Mouse (Mus musculus) ovary, postnatal 10 days (tissue): ENCODE measurements around the gene Ssbp3.
A peak's percentile ranks its signal among the peaks of the same experiment; 100 is the strongest.

Source experiments
- DNase-seq: peaks from one replicate; pipeline ENCODE4 v3.0.0; 2022; ENCODE audit warnings: low spot score

The Ssbp3 gene

DNA sequence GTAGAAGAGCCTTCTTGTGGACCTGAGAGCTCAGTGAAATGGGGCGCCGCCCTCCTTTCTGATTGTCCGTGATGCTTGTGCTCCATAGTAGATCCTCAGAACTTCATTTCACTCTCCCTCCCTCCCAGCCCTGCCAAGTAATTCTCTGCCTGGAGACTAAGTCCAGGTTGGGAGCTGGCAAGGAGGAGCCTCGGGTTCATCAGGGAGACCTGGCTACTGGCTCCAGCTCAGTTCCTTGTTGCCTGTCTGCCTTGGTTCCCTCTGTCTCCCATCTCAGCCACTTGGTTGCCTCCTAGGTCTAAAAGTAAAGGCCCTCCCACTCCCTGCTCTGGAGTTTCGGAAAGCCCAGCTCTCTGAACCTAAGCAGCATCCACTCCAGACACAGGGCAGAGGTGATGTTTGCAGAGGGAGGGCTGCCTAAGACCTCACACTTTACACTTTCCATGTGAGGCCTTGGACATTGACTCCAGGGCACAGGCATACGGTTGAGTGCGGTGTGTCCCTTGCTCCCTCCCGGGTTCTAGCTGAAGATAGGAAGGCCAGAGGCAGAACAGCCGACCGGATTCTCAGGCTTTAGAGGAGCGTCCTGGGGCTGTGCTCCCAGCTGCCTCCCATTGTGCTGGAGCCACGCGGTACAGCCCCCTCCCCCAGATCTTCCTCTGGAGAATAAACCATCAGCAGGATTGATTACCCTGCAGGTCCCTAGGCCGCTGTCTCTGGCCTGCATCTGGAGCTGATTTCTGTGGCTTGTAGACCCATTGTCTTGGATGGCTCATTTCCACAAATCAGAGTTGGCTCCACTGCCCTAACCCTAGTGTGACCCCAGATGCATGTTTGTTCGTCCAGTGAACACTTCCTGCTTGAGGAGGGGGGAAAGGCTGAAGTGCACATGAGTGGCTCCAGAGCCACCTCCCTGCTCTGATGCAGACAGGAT is 75.7 kb downstream of the Ssbp3 start:
- DNase-seq, result no peak

DNA sequence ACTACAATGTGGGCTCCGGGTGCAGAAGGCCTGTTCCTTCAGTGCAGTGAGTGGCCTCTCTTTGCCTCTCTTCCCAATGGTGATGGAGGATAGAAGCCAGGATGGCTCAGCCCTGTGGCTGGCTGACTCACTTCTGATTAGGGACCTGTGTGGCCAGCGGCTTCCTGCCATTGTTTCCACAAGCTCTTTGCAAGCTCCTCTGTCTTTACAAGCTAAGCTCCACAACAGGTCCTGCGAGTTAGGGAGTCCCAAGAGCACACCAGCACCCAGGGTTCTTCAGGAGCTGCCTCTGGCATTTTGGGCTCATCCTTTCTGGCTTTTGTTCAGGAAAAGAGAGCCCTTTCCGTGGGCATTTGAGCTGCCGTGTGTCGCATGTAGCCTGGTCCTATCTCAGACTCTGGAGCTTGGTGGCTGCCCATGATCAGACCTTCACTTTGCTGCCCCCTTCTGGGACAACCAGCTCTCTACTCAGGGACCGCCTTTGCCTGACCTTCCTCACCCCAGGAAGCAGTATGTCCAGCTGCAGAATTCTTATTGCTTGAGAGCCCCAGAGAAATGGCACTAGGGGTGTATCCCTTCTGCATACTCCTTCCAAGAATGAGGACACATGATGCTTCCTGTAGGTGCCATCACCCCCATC is 77.3 kb downstream of the Ssbp3 start:
- peak; percentile 41 for DNase-seq

DNA sequence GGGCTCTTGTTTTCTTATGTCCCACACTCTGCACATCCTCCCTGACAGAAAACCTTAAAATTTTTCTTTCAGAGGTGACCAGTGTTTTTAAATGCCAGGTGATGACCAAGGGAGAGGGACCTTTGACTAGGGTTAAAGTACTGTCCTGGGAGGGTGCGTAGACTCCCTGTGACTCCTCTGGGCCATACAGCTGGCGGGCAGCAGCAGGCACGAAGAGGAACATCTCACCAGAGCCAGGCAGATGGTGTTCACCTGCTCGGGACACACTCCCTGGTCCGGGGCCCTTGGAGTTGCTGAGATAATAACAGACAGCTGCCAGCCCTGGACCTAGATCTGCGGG is 78.4 kb downstream of the Ssbp3 start:
- DNase-seq, result no peak

DNA sequence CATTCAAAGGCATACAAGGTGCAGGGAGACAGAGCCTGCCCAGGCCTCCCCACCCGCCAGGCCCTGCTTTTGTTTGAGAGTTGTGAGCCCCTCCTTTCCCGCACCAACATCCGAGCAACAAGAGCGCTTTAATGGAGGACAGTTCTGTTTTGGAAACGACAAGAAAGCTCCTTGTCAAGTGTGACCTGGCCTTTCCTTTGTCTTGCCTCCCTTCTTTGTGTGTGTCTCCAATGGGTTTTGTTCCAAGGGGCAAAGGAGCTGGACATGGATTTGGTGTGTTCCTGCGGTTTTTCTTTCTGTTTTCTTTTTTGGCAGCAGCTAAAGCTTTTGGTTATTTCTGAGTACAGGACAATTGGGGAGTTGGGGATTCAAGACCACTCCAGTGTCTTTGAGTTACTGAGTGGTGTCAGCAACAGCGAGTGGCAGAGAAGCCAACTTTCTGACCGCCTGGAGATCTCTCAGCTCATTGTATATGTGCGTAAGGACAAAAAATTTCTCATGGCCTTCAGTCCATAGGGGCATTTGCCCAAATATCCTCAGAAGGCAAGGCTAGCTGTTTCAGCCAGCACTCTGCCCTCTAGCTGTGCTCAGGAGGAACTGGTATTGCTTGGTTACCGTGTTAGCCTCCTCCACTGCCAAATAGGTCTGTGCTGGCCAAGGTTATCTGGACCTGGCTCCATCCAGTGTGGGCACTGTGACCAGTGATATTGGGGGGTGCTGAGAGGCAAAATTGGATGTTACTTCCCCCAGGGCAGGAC is 78.9 kb downstream of the Ssbp3 start:
- no peak for DNase-seq

DNA sequence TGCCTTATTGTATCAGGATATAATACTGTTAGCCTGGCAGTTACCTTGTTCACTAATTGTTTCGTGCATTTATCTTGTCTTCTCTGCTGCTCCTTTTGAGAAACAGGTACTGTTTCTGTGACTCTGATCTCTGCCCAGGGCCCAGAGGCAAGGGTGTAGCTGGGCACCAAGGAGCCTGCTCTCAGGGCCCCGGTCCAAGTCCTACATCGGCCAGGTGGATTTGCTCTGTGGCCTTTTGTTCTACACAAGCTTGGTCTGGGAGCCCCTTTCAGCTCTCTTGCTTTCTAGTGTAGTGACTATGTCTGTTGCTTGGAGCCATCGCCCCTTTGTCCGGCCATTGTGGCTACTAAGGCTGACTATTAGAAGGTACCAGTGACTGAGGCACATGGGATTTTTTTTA is 82.6 kb downstream of the Ssbp3 start:
- no peak for DNase-seq

DNA sequence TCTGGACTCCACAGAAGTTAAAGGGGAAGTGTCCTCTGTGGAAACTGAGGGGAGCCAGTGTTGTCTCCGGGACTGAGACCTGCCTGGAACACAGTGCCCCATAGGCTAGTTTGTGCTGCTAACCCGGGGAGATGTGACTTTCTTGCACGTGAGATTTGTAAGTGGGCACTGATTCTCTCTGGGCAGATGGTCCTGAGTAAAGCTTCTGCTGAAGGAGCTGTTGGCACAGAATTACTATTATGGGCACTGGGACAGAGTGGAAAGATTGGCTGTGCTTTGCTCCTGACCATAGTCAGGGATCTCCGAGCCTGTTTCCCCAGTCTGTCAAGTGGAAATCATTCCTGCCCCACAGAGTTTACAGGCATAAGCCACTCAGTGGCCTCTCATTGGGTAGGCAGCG is 83.8 kb downstream of the Ssbp3 start:
- no peak for DNase-seq

DNA sequence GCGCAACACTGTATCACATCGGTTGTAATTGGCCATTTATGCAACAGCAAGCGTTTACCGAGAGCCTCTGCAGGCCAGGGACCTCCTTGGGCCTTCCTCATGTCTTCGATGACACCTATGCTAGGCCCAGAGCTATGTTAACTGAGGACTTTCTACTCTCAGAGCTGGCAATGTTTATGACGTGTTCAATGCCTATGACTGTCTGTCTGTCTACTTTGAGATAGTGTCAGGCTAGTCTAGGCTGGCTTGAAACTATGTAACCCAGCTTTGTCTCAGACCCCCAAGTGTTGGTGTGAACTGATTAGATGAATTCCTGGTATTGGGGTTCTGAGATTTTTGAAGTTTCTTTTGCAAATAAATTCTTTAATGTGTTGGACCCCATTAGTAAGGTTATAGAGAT is 84.6 kb downstream of the Ssbp3 start:
- no peak for DNase-seq

DNA sequence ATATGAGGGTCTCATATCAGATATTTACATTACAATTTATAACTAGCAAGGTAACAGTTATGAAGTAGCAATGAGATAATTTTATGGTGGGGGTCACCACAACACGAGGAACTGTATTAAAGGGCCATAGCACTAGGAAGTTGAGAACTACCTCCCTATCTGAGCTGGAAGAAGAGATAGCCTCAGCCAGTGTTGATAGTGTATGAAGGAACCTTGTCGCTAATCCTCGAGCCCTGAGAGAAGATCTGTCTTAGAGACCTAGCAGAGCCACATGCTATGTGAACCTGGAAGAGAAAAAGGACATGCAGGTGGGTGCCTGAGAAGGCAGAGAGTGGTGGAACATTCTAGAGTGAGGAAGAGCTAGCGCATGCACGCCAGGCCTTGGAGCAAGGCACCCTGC is 85.0 kb downstream of the Ssbp3 start:
- DNase-seq, result no peak

DNA sequence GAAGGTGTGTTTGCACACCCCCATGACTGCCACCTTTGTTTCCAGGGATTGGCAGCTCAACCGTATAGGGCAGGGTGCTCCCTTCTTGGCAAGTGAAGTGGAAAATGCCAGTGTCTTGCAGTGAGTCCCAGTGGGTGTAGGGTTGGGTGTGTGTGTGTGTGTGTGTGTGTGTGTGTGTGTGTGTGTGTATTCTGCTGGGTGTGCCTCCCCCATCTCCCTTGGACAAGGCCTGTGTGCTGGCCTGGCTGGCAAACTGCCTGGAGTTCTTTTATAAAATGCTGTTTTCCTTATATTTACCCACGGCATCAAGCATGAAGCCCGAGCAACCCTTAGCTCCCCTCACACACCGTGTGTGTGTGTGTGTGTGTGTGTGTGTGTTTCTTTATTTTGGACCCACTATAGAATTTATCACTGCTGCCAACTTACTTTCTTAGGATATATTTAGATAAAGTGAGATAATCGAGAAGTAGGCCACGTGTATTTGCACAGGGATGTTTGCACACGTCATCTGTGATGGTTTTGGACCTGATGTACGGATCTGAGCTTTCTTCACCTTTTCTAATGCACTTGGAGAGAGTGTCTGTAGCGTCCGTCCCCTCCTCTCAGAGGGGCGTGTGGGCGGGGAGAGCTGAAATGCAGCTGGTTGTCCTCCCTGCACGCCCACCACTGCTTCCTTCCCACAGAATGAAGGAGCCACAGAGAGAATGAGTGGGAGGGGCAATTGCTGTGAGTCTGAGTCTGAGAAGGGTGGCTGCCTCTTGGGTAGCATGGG is 86.0 kb downstream of the Ssbp3 start:
- no peak for DNase-seq

DNA sequence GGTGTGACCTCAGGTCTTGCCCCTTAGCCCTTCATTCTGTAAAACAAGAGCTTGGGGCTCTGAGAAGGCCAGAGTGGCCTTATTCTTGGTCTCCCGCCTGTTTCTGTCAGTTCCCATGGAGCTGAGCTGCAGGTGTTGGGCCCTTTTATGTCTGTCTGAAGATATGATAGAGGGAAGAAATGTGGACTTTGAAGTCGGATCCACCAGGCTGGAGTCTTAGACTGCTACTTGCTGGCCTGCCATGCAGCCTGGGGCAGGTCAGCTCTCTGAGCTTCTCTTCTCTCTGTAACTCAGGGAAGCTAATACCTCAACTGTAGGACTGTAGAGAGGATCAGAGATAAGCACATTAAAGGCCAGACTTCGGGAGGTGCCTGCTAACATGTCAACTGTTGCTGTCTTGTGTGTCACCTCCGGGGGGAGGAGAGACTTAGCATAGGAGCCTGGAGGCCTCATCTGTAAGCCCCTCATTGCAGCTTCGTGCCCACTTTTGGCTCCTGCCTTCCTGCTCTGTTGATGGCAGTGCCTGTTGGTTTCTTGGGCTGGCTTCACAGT is 90.8 kb downstream of the Ssbp3 start:
- DNase-seq, result no peak

DNA sequence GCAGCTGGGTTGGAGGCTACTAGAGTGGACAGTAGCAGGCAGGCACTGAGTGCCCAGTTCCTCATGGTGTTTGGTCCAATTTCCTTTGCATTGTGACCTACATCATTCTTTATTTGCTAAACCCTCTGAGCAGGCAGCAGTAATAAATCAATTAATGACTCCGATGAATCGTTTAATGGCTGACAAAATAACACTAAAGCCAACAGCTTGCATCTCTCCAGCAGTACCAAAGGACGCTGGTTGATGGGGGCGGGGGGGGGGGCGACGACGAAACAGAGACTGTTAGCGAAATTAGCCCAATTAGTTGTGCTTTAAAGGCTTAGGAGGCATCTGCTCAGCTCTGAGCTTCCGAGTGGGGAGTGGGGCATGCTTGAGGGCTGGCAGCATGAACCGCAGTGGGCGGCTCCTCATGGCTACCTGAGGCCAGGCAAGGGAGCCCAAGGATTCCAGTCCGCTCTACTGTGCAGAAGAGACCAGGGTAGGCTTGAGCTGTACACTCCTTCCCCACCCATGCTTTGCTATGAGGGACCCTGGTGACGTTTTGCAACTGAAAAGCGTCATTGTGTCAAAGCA is 91.5 kb downstream of the Ssbp3 start:
- DNase-seq, result no peak

DNA sequence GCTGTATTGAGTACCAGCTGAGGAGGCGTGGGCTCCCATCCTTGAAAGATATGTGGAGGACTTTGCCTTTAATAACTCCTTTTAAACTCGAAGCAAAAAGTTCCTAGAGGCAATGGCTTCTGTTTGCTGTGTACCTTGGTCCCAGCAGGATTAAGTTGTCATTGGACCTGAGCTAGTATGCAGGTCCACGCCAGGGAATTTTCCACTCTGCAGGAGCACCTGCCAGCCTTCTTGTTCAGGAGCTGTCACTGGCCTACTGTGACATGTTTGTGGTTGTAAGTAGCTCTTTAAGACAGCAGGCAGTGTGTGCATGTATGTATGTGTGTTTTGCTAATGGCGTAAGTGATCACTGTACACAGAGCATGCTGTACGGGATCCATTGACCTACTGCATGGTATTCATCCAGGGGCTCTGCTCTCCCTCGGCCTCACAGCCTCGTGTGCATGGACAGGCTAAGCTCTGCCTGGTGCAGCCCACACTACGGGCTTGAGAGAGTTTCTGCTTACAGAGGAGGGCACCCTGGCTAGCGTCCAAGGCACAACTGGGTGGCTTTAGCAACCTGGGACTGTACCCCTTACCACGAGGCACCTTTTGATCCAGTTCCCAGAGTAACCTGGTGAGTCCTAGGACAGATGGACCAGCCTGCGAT is 92.1 kb downstream of the Ssbp3 start:
- DNase-seq, result no peak

DNA sequence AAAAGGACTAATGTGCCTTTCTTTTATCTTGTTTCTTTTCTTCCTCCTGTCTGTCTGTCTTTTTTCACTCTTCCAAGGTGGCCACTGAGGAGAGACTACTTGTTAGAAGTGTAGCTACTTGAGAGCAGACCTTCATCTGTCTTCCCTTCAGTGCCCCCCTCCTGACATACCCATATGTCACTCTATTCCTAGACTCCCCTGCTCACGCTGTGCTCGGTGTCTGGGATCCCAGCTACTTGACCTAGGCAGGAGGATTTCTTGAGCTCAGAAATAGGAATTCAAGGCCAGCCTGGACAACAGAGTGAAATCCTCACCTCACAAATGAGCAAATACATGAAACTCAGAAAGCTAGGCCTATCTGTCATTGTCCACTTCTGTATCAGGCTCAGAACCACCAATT is 92.7 kb downstream of the Ssbp3 start:
- DNase-seq, result no peak

DNA sequence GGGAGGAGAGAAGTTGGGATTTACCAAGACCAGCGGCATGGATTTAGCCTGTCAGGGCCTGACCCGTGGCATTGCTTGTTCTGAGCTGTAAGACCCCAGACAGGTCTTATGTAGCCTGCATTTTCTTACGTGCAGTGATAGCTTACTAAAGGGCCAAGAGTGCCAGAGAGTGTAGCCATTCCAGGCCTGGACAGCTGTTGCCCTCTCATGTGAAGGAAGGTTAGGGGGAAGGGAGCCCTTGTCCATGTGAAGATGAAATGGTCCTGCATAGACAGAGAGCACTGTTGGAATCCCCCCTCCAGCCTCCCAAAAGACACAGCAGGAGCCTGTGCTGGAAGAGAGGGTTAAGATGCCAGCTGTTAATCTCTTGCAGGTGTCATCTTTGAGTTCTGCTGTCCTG is 93.3 kb downstream of the Ssbp3 start:
- DNase-seq, result no peak

DNA sequence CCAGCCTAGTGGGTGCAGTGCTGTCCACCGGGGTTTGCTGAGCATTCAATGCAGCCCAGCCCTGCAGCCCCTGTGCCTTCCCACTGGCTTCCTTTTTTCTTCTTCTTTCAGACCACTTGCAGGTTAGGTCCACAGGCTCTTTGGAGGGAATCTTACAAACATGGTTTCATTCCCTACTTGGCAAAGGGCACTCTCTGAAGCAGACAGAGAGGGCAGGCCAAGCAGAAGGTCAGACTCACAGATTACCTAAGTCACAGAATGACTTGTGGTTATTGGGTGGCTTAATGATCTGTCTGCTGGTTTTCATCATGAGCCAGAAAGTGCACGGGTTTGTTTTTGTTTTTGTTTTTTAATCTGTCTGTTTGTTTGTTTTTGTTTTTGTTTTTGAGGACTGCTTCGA is 93.8 kb downstream of the Ssbp3 start:
- no peak for DNase-seq

DNA sequence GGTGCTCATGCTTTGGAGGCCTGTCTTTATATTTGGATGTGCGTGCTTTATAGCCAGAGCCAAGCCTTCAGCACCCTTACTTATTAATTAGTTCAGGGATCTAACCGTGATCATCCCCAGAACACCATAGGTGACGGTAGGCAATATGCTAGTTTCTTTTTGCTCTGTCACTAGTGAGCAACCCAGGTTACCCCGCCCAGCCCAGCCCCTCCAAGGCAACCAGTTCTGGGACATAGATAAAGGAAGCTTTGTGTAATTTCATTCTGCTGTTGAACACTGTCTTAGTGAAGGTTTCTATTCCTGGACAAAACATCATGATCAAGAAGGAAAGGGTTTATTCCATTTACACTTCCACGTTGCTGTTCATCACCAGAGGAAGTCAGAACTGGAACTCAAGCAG is 94.7 kb downstream of the Ssbp3 start:
- DNase-seq, result no peak

DNA sequence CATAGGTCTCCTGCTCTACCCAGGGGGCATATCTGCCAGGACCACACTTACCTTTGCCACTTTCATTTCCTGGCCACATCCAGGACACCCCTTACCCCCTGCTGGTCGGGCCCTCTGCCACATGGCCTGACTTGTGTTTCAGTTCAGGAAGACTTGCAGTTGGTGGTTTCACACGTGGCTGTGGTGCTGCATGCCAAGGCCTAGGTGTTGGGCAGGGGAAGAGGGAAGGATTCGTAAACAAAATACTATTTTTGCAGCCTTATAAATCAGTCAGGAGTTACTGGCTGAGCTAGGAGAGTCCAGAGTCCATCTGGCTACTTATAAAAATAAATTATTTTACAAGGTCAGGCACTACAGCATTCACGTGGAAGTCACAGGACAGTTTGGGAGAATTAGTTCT is 95.7 kb downstream of the Ssbp3 start:
- DNase-seq, result no peak

DNA sequence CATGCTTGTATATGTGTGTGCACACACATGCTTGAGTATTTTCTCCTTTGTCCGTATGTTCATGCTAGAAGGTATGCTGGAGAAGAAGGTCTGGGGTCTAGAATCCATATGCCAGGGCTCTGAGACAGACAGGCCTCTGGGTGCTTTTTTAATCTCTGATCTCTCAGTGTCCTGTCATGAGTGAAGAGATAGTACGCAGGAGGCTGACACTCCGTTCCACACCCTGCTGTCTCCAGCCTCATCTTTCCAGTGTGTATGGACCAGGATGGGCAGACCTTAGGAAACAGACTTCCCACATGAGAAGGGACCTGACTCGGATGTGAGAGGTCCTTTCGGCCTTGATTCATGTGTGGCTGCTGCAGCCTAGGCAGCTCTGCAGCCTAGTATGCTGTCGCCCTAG is 96.3 kb downstream of the Ssbp3 start:
- DNase-seq, result no peak

DNA sequence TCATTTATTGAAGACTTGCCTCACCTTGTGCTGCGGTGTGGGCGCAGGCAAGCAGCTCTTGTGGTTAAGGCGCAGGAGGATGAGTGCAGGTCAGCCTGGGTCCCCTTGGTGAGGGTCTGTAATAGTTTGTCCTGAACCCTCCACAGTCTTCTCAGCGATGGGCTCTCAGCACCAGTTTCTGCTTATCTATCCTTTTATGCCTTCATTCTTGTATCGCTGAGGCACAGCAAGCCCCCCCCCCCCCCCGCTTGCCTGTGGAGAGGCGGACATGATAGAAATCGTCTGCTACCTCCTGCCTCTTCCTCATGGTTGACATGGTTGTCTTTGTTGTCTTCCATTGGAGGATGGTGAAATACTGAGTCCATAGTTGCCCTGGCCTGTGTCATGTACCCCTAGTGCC is 96.9 kb downstream of the Ssbp3 start:
- DNase-seq, result no peak

DNA sequence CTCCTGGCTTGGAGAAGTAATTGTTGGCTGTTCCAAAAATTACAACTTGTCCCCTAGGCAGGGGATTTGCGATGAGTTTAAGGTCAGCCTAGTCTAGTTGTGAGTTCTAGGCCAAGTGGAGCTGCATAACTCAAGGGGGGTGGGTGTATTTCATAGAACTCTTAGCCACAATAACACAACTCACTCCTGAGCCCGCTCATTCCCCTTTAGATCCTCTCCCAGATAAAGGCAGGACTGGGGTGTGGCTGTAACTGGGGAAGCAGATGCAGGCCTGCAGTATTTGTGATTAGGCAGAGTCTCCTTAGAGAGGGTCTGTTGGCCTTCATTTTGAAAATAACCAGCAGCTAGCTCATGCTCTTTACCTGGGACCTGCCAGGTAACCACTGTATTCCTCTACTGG is 97.7 kb downstream of the Ssbp3 start:
- DNase-seq, result no peak

DNA sequence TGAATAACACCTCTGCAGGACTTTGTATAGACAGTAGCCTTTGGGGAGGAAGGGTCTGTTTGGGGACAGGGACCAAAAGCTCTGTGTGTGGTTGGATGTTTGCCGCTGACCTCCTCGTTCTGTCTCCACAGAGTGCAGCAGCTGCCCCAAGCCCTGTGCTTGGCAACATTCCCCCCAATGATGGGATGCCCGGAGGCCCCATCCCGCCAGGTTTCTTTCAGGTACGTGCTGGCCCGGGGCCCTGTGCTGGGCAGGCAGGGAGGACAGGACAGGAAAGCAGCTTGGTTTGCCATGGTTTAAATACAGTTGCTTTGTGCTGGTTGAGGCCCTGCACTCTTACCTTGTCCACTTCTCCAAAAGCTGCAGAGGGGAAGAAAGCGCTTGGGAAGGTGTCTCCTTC is 99.0 kb downstream of the Ssbp3 start:
- no peak for DNase-seq
